Mouse (Mus musculus) spleen, postnatal 4 days (tissue): Measurements from ENCODE around the gene Rab30.

ENCODE experiments used
- DNase-seq, 2 experiments: peaks; one replicate each; pipeline ENCODE4 v3.0.0; 2022; ENCODE audit warnings: low spot score in 2 of 2

The Rab30 gene

DNA sequence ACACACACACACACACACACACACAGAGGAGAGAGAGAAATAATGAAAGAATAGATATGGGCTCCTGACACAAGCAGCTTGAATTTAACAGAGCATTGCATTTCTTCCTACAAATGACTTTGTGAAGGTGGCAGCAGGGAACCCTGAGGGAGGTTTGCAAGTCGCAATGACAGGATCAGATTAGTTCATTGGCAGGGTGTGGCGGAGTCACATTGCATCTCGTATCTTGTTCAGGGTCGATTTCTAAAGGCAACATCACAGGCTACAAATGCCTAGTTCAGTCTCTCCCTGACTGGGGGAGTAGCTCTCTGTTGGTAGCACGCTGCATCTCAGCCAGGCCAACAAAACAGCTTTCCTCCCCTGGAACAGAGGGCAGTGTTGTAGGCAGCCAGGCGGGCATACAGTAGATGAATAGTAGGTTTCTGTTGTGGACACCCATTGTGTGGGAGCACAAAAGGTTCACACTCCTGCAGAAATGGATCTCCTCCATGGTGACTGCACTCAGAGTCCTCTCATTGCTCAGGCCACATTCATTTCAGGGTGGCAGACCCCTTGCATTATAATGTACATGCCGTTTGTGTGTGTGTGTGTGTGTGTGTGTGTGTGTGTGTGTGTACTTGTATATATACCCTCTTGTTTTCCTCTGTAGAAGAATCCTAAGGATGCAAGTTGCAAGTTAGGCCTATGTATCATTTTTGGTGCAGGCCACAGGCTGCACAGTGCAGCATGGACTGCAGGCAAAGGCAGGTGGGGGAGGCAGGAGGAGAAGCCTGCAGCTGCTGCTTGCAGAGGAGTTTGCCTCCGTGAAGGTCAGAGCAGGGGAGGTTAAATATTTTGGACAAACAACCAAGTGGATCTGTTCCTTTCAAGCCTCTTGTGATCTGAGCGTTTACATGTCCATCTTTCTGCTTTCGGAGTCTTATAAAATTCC lies 58.5 kb downstream of the Rab30 start:
- no peak for DNase-seq

- no peak for DNase-seq
Measured at GRCm38 (mm10) chr7:92802158-92802557, 60.8 kb downstream of the Rab30 start.

GRCm38 (mm10) chr7:92803191-92803590 lies 61.8 kb downstream of the Rab30 start:
- no peak for DNase-seq

DNA sequence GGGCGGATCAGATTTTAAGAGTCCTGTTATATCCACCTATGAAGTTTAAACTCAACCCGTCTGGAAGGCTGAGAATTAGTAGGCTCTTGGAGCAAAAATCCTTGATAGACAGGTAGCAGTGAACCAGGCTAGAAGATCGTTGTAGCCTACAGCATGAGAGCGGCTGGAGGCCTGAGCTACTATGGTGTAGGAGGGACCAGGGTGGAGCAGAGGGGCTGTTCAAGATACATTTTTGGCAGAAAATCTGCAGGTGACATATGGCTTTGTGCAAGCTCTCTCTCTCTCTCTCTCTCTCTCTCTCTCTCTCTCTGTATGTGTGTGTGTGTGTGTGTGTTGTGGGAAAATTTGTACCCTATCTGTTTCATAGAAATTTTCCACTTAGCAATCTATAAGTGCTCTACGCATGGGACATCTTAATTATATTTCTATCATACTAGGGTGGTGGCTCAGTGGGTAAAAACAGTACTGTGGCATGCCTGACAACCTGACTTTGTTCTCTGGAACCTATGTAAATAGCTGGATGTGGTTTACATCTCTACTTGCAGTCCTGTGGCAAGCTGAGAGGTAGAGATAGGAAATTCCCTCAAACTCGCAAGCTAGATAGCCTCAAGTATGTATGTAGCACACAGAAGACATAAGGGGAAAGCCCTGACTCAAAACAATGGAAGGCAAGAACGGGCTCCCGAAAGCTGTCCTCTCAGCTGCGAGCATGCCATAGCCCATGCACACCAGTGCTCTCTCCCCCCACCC lies 63.7 kb downstream of the Rab30 start:
- no peak for DNase-seq

DNA sequence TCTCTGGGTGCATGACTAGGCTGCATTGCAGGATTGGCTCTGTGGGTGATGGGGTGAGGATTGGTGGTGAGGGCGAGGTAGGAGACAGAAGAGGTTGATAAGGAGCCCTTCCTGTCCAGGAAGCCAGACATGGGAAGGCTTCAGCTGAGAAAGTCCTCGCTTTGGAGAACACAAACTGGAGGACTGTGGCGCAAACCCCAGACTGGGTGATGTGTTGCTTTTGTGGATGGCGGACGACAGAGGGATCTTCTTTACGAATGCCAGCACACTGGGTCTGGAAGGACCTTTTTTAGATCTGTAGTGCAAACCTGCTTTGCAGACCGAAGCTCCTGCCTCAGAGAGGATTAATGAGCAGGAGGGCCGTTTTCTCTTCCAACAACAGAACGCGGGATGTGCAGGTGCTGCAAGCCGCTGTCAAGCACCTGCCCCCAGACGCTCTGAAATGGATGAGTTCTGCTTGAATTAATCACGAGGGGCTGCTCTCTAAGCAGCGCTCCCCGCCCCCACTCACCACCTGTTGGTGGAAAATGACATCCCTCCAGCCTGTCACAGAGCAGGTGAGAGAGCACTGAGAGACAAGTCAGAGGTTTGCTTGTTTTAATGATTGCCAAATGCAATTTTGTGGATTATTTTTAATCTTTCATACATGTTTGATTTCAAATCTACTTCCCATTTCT lies 65.2 kb downstream of the Rab30 start:
- no peak for DNase-seq

GRCm38 (mm10) chr7:92807482-92807881 lies 66.1 kb downstream of the Rab30 start:
- no peak for DNase-seq

- no peak for DNase-seq
Measured at GRCm38 (mm10) chr7:92811667-92812279, 70.4 kb downstream of the Rab30 start.

DNA sequence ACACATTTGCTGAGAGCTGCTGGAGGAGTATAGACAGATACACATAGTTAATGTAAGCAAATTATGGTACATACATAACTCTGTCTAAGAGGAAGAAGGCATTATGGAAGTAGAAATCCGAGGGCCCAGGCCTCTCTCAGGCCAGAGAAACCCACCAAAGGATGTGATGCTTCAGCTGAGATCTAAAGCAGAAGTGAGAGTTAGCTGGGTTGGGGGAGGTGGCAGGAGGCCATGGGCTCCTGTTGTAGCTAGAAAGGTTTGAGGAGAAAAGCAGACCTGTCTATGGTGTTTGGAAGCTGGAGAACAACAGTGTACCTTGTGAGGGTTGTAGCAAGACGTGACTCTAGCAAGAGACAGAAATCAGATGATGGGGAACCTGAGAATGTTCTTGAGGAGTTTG lies 75.8 kb downstream of the Rab30 start:
- DNase-seq: peak in 1 of 2 experiments; percentile 32

- DNase-seq: no peak
Measured at GRCm38 (mm10) chr7:92817886-92818285, 76.5 kb downstream of the Rab30 start.

- DNase-seq: peak; percentile 19 to 70
Measured at GRCm38 (mm10) chr7:92819656-92820055, 78.3 kb downstream of the Rab30 start.

GRCm38 (mm10) chr7:92820410-92820809 lies 79.0 kb downstream of the Rab30 start:
- DNase-seq: no peak

GRCm38 (mm10) chr7:92820941-92821465 lies 79.6 kb downstream of the Rab30 start:
- no peak for DNase-seq

GRCm38 (mm10) chr7:92821871-92822270 lies 80.5 kb downstream of the Rab30 start:
- no peak for DNase-seq

GRCm38 (mm10) chr7:92822409-92823101 lies 81.2 kb downstream of the Rab30 start:
- DNase-seq: no peak

DNA sequence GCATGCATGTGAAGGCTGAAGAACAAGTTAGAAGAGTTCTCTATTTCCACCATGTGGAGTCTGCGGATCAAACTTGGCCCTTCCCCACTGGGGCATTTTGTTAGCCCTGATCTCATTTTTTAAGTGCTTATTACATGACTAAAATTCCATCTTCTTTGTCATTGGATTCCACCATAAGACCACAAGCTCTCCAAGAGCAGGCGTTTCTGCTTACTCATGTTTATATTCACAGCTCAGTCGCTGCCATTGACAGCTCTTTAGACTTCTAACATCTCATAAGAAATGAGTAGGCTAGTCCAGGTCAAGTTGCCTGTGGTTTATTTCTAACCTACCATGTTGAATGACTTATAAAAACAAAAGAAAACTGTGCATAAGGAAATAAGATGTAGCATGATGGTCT lies 84.8 kb downstream of the Rab30 start:
- no peak for DNase-seq

GRCm38 (mm10) chr7:92827981-92828380 lies 86.6 kb downstream of the Rab30 start:
- no peak for DNase-seq

- no peak for DNase-seq
Measured at GRCm38 (mm10) chr7:92832395-92832794, 91.0 kb downstream of the Rab30 start.

- no peak for DNase-seq
Measured at GRCm38 (mm10) chr7:92834391-92834790, 93.0 kb downstream of the Rab30 start.

GRCm38 (mm10) chr7:92836447-92836846 lies 95.0 kb downstream of the Rab30 start:
- DNase-seq: no peak

DNA sequence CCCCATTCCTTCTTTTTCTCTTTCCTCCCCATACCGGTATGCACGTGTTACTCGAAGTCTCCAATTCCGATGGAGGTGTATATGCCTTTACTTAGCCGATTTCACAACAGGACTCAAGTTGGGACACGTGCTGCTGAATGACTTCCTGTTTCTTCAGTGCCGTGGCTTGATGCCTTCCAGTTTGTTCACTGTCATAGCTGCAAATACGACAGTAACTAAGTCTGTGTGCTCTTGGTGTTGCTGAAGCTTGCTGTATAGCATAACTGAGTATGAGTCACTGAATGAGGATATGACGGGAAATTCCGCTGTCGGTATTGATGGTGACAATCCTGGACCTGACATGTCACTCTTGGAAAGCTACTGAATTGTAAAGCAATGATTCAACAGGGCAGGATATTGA lies 95.8 kb downstream of the Rab30 start:
- no peak for DNase-seq

GRCm38 (mm10) chr7:92837907-92838306 lies 96.5 kb downstream of the Rab30 start:
- no peak for DNase-seq
